Mouse (Mus musculus) cortical plate, adult 2 months (tissue): ENCODE results near the gene Fads3.

Source experiments
- CTCF ChIP-seq: fragments of 200-500 bp; IDR thresholded peaks from 2 replicates; pipeline ENCODE4 v1.5.1; 2011; ENCODE audit warnings: mild to moderate bottlenecking, control low read depth, low read length; ENCODE audit not compliant: insufficient read depth; ENCODE audit errors: extremely low read depth
- POLR2A ChIP-seq: fragments of 200-500 bp; IDR thresholded peaks from 2 replicates; pipeline ENCODE4 v1.6.1; 2011; ENCODE audit warnings: mild to moderate bottlenecking, low read length, control low read depth; ENCODE audit not compliant: insufficient read depth; ENCODE audit errors: extremely low read depth

- TF ChIP-seq POLR2A (no peak), CTCF (no peak)
Observed at GRCm38 (mm10) chr19:10086976-10087375, 45.6 kb downstream of the Fads3 start.
